Mouse (Mus musculus): Measurements from ENCODE around the gene Dcps.

DNA sequence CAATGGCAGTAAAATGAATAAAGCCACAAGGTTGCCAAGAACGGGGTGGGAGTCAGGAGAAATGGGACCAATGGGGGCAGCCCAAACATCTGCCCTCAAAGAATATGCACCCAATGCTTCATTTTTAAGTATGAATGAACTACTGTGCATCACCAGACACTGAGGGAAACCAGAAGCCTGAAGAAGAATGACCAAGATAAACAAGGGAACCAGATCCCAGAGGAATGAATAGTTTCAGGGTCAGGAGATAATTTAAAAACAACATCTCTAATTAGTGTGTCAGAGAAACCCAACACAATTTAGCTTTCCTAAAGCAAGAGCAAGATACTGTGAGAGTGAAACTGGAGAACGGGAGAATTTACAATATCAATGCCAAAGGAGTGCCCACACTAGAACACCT is 15.2 kb downstream of the Dcps start:
- TF ChIP-seq CTCF (IDR thresholded peaks at IDR 0.05; ENCODE audit: low read depth, low read length): no peak
- TF ChIP-seq TAL1 (conservative IDR thresholded peaks at IDR 0.05; ENCODE audit: low read depth, low read length): no peak
- TF ChIP-seq GATA1 (IDR thresholded peaks at IDR 0.05; ENCODE audit: borderline replicate concordance, low read length): no peak
- no peak for TF ChIP-seq POLR2AphosphoS5 (IDR thresholded peaks at IDR 0.05; ENCODE audit: insufficient replicate concordance, low read depth, low read length)

Data from G1E (cell line).